Mouse (Mus musculus): ENCODE measurements around the gene Dsn1. TPM values are rescaled to one million over a fixed set of nuclear protein-coding genes. Genes with fewer than 3 reads are reported as not detected.

The Dsn1 gene
- total and polyA plus RNA-seq, 2 experiments from 2014 or later, result 13.8 to 47.4 TPM

GRCm38 (mm10) chr2:157043987-157044386 lies 37.0 kb upstream of the Dsn1 start:
- Histone ChIP-seq H3K27ac (ENCODE audit: low read depth) (no peak overlapping the region), H3K4me3 (ENCODE audit: low read depth, low read length) (no peak overlapping the region), H3K9me3 (replicated peaks; ENCODE audit: control insufficient read depth, low read length) (no peaks in the 10 kb centered on the region), H3K36me3 (replicated peaks; ENCODE audit: control insufficient read depth, insufficient read depth, low read length) (peaks cover 56% of the 10 kb centered on the region), H3K27me3 (ENCODE audit: control insufficient read depth, insufficient read depth, low read length) (no peaks in the 10 kb centered on the region), H3K9ac (replicated peaks; ENCODE audit: low read depth, low read length) (no peak overlapping the region), H3K4me1 (ENCODE audit: control insufficient read depth, insufficient read depth) (no peaks in the 10 kb centered on the region), H3K4me2 (ENCODE audit: low read depth, low read length) (no peak overlapping the region)
- ATAC-seq (ENCODE audit: insufficient read depth, low read depth), result no peak
- DNase-seq (ENCODE audit: low spot score), result no peak
- TF ChIP-seq CTCF (IDR thresholded peaks at IDR 0.05; ENCODE audit: low read depth), result peak; percentile 47
- TF ChIP-seq EP300 (IDR thresholded peaks at IDR 0.05; ENCODE audit: low read depth), result no peak

- no peak overlapping the region for H3K27ac ChIP-seq (ENCODE audit: low read depth)
- no peaks in the 10 kb centered on the region for H3K4me1 ChIP-seq (ENCODE audit: control insufficient read depth, insufficient read depth)
- H3K36me3 ChIP-seq (replicated peaks; ENCODE audit: control insufficient read depth, insufficient read depth, low read length), result peaks cover 56% of the 10 kb centered on the region
- ATAC-seq (ENCODE audit: insufficient read depth, low read depth) (no peak), DNase-seq (ENCODE audit: low spot score) (no peak)
- no peaks in the 10 kb centered on the region for H3K27me3 ChIP-seq (ENCODE audit: control insufficient read depth, insufficient read depth, low read length)
- H3K4me2 ChIP-seq (ENCODE audit: low read depth, low read length), result no peak overlapping the region
- H3K4me3 ChIP-seq (ENCODE audit: low read depth, low read length), result no peak overlapping the region
- TF ChIP-seq CTCF (IDR thresholded peaks at IDR 0.05; ENCODE audit: low read depth) (no peak), EP300 (IDR thresholded peaks at IDR 0.05; ENCODE audit: low read depth) (no peak)
- no peaks in the 10 kb centered on the region for H3K9me3 ChIP-seq (replicated peaks; ENCODE audit: control insufficient read depth, low read length)
- no peak overlapping the region for H3K9ac ChIP-seq (replicated peaks; ENCODE audit: low read depth, low read length)
- 86% methylated on average over 8 of the region's 8 CpGs for WGBS
Observed at GRCm38 (mm10) chr2:157043556-157043955, 36.6 kb upstream of the Dsn1 start.

GRCm38 (mm10) chr2:157041421-157041820 lies 34.5 kb upstream of the Dsn1 start:
- peaks cover 69% of the 10 kb centered on the region for H3K36me3 ChIP-seq (replicated peaks; ENCODE audit: control insufficient read depth, insufficient read depth, low read length)
- H3K4me2 ChIP-seq (ENCODE audit: low read depth, low read length), result no peak overlapping the region
- H3K9me3 ChIP-seq (replicated peaks; ENCODE audit: control insufficient read depth, low read length), result no peaks in the 10 kb centered on the region
- no peak overlapping the region for H3K4me3 ChIP-seq (ENCODE audit: low read depth, low read length)
- no peak overlapping the region for H3K9ac ChIP-seq (replicated peaks; ENCODE audit: low read depth, low read length)
- H3K27ac ChIP-seq (ENCODE audit: low read depth), result no peak overlapping the region
- H3K4me1 ChIP-seq (ENCODE audit: control insufficient read depth, insufficient read depth), result no peaks in the 10 kb centered on the region
- TF ChIP-seq CTCF (IDR thresholded peaks at IDR 0.05; ENCODE audit: low read depth) (no peak), EP300 (IDR thresholded peaks at IDR 0.05; ENCODE audit: low read depth) (no peak)
- DNase-seq (ENCODE audit: low spot score) (no peak), ATAC-seq (ENCODE audit: insufficient read depth, low read depth) (no peak)
- no peaks in the 10 kb centered on the region for H3K27me3 ChIP-seq (ENCODE audit: control insufficient read depth, insufficient read depth, low read length)
- WGBS, result 69% methylated on average over 7 of the region's 7 CpGs

- no peak for TF ChIP-seq CTCF (IDR thresholded peaks at IDR 0.05; ENCODE audit: low read depth)
- no peak for TF ChIP-seq EP300 (IDR thresholded peaks at IDR 0.05; ENCODE audit: low read depth)
- Histone ChIP-seq H3K4me2 (ENCODE audit: low read depth, low read length) (no peak overlapping the region), H3K9me3 (replicated peaks; ENCODE audit: control insufficient read depth, low read length) (no peaks in the 10 kb centered on the region), H3K36me3 (replicated peaks; ENCODE audit: control insufficient read depth, insufficient read depth, low read length) (peaks cover 68% of the 10 kb centered on the region), H3K4me3 (ENCODE audit: low read depth, low read length) (no peak overlapping the region), H3K4me1 (ENCODE audit: control insufficient read depth, insufficient read depth) (no peaks in the 10 kb centered on the region), H3K27ac (ENCODE audit: low read depth) (no peak overlapping the region), H3K27me3 (ENCODE audit: control insufficient read depth, insufficient read depth, low read length) (no peaks in the 10 kb centered on the region), H3K9ac (replicated peaks; ENCODE audit: low read depth, low read length) (no peak overlapping the region)
- 81% methylated on average over 17 of the region's 17 CpGs for WGBS
- ATAC-seq (ENCODE audit: insufficient read depth, low read depth), result no peak
- DNase-seq (ENCODE audit: low spot score), result no peak
Observed at GRCm38 (mm10) chr2:157040649-157041046, 33.7 kb upstream of the Dsn1 start.

- no peaks in the 10 kb centered on the region for H3K4me1 ChIP-seq (ENCODE audit: control insufficient read depth, insufficient read depth)
- WGBS, result 75% methylated on average over 50 of the region's 50 CpGs
- no peak overlapping the region for H3K27ac ChIP-seq (ENCODE audit: low read depth)
- peak; percentile 53 for ATAC-seq (ENCODE audit: insufficient read depth, low read depth)
- H3K9me3 ChIP-seq (replicated peaks; ENCODE audit: control insufficient read depth, low read length), result no peaks in the 10 kb centered on the region
- H3K4me3 ChIP-seq (ENCODE audit: low read depth, low read length), result no peak overlapping the region
- H3K27me3 ChIP-seq (ENCODE audit: control insufficient read depth, insufficient read depth, low read length), result no peaks in the 10 kb centered on the region
- peaks cover 68% of the 10 kb centered on the region for H3K36me3 ChIP-seq (replicated peaks; ENCODE audit: control insufficient read depth, insufficient read depth, low read length)
- H3K9ac ChIP-seq (replicated peaks; ENCODE audit: low read depth, low read length), result no peak overlapping the region
- DNase-seq (ENCODE audit: low spot score), result no peak
- TF ChIP-seq CTCF (IDR thresholded peaks at IDR 0.05; ENCODE audit: low read depth) (peak; percentile 23), EP300 (IDR thresholded peaks at IDR 0.05; ENCODE audit: low read depth) (no peak)
- H3K4me2 ChIP-seq (ENCODE audit: low read depth, low read length), result no peak overlapping the region
Observed at GRCm38 (mm10) chr2:157039900-157040648, 33.1 kb upstream of the Dsn1 start.

GRCm38 (mm10) chr2:157037303-157037702 lies 30.3 kb upstream of the Dsn1 start:
- H3K27me3 ChIP-seq (ENCODE audit: control insufficient read depth, insufficient read depth, low read length), result no peaks in the 10 kb centered on the region
- H3K4me3 ChIP-seq (ENCODE audit: low read depth, low read length), result no peak overlapping the region
- H3K4me2 ChIP-seq (ENCODE audit: low read depth, low read length), result no peak overlapping the region
- no peaks in the 10 kb centered on the region for H3K9me3 ChIP-seq (replicated peaks; ENCODE audit: control insufficient read depth, low read length)
- peaks cover 83% of the 10 kb centered on the region for H3K36me3 ChIP-seq (replicated peaks; ENCODE audit: control insufficient read depth, insufficient read depth, low read length)
- H3K27ac ChIP-seq (ENCODE audit: low read depth), result no peak overlapping the region
- no peak for ATAC-seq (ENCODE audit: insufficient read depth, low read depth)
- no peak overlapping the region for H3K9ac ChIP-seq (replicated peaks; ENCODE audit: low read depth, low read length)
- no peak for TF ChIP-seq CTCF (IDR thresholded peaks at IDR 0.05; ENCODE audit: low read depth)
- TF ChIP-seq EP300 (IDR thresholded peaks at IDR 0.05; ENCODE audit: low read depth), result no peak
- no peaks in the 10 kb centered on the region for H3K4me1 ChIP-seq (ENCODE audit: control insufficient read depth, insufficient read depth)
- no peak for DNase-seq (ENCODE audit: low spot score)
- WGBS, result 92% methylated on average over 9 of the region's 9 CpGs
